Mouse (Mus musculus) adrenal gland, adult 2 months (tissue): Measurements from ENCODE around the gene Nubp1. TPM values are rescaled to one million over a fixed set of nuclear protein-coding genes. Genes with fewer than 3 reads are reported as not detected.
A peak's percentile ranks its signal among the peaks of the same experiment; 100 is the strongest.

ENCODE experiments used
- DNase-seq: peaks from one replicate; pipeline ENCODE4 v3.0.0; 2021
- polyA plus RNA-seq: library from polyadenylated mRNA; depleted of rRNA; stranded (reverse); fragments of >200 nt; gene quantifications from 2 replicates; pipeline ENCODE4 v1.2.3, GENCODE M21; 2012
- total RNA-seq, 2 experiments: library from RNA; stranded (reverse); gene quantifications; 2 replicates each; pipeline ENCODE4 v1.2.3; 2021

The Nubp1 gene
- total and polyA plus RNA-seq, 3 experiments = 19.7 to 27.9 (median 25.8) TPM

DNA sequence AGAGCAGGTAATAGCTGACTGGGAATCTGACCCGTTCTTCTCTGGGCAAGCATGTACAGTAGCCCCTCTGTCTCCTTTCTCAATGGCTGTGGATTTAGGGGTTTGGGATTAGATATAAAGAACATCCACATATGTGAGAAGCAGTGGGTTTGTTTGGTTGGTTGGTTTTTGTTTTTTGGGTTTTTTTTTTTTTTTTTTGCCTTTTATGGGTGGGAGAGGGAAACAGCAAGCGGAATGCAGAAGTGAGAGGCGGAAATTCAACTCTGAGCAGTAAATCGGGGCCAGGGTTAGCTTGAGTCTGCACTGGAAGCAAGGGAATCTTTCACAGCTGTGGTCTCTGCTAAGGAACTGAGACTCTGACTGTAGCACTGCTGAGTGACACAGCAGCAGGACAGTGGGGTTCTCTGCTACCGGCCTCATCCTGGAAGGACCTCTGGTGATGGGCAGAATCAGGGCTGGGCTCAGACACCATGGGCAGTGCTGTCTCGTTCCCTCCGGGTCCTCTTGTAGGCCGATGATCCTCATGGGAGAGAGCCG is 6.0 kb downstream of the Nubp1 start:
- no peak for DNase-seq

DNA sequence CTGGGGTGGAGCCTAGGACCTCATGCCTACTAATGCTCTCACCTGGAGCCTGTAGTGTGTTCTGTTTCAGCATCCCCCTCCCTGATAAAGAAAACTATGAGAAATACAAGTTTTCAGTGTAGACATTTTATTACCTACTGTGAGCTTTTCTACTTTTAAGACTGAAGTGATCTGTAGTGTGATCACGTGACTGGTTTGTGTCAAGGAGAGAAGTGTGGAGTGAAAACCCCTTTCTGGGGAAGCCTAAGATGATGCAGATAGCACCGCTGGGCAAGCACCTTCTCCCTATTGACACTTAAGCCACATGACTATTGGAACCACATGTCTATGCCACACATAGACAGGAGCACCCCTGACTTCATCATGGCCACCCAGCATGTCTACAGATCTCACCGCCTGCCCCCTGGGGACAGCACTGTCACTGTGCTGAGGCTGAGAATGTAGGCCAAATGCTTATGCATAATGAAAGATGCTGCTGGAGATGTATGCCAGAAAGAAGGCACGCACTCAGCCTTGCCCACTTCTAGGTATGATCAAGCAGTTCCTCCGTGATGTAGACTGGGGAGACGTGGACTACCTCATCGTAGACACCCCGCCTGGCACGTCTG is 8.8 kb downstream of the Nubp1 start:
- no peak for DNase-seq

DNA sequence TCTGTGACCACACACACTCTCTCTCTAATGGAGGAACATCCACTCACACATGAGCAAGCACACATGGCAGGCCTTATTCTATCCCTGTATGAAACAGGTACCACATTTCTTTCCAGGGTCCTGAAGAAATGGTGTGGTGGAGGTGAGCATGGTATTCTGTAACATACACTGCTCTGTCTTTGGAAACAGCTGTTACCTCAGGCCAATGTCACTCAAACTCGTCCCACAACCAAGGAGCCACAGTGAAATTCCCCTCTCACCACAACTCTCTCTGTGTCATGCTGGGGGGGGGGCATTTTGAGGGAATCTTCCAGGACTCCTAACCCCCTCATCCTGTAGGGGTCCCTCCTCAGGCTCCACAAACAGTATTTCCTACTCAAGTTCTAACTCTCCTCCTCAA is 20.2 kb downstream of the Nubp1 start:
- no peak for DNase-seq

DNA sequence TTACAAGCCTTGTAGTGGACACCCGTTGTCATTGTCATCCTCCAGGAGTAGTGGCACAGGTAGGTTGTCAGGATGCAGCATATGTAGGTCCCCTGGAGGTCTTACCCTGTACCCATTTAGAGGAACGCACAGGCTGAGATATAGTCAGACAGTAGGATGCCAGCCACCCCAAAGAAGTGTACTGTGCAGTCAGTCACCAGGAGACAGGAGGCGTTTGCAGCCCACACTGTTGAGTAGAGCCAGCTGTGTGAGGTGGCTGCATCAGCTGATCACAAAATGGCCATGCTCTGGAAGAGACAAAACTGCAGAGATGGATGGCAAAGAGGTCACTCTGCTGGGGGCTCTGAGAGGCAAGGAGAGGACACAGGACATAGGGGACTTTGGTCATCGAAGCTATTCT is 20.6 kb downstream of the Nubp1 start:
- no peak for DNase-seq

DNA sequence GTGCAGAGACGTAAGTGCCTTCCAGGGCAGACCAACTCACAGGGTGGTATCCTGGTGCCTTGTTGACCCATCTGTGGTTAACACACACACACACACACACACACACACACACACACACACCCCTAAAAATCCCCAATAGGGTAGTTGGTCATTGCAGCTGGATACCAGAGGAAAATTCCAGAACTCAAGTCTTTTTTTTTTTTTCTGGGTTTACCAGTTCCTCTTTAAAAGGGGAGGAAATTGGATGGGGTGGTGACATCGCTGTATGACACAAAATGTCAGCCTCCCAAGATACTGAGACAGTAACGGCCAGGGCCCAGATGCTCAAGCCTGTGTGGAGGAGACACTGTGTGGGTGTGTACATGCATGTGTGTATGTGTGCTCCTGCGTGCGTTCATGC is 21.6 kb downstream of the Nubp1 start:
- no peak for DNase-seq

DNA sequence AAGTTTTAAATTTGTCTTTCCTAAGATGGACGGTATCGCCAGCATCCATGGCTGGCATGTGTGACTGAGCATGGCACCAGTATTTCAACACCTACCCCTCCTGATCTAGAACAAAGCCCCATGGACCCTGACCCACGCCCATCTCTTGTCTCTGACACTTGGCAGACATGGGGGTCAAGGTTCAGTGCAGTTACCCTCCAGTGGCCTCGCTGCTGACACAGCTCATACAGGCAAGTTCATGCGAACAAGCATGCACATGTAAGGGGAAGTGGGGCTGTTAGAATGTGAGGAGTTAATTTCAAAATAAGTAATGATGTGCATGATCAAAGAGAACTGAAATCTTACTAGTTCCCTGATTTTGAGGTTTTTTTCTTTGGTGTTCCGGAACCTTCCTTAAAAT is 24.4 kb downstream of the Nubp1 start:
- no peak for DNase-seq

DNA sequence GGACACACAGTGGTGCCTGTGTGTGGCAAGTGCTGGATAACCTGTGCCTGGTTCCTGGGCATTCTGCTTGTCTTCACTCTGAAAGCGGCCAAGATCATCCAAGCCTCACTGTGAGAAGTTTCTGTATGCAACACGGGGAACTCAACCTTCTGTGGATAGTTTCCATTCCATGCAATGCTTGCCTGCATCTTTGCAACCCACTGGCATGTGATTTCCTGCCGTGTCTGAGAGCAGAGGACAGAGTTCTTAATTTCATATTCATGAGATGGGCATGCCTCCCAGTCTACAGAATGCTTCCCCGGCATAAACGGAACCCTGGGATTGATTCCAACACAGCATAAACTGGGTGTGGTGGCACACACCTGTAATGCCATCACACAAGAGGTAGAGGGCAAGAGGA is 26.3 kb downstream of the Nubp1 start:
- DNase-seq = no peak

DNA sequence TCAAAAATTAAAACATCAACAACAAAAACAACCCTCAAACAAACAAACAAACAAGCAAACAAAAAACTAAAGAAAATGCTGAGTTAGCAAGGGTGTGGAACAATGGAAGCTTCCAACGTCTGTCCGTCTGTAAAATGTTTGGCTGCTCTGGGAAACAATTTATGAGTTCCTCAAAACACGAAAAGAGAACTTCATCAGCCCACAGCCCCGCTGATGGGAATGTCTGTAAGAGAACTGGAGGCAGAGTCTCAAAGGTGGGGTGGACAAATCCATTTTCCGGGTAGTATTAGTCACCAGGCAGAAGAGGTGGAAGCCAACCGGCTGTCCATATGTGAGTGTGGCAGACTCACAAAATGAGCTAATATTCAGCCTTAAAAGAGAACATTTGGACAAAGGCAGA is 29.6 kb downstream of the Nubp1 start:
- DNase-seq = no peak

DNA sequence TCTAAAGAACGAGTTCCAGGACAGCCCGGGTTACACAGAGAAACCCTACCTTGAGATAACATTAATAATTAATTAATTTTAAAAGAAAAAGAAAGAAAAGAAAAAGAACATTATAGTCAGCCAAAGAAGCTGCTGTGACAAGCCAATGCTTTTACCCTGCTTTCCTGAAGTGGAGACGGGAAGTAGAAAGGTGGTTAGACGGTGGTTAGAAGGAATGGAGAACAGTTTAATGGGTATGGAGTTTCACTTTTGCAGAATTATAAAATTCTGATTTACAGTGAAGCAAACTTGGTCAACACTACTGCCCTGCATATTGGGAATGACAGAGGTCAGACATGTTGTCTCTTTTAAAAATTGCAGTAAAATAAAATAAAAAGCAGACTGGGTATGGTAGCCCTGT is 30.0 kb downstream of the Nubp1 start:
- no peak for DNase-seq

DNA sequence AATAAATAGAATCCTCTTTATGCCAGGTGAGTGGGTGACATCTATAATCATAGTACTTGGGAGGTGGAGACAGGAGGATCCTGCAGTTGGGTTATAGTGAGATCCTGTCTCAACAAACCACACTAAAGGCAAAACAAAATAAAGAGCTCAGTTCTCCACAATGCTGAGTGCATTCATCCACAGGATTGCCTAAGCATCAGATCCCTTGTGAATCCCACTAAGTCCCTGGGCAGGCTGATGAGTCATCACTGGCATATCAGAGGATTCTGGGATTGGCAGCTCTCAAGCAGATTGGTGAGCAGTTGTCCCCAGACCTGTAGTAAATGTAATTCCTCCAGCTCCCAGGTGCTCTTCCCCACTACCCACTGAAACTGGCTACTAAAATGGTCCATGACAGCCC is 32.0 kb downstream of the Nubp1 start:
- DNase-seq = no peak

DNA sequence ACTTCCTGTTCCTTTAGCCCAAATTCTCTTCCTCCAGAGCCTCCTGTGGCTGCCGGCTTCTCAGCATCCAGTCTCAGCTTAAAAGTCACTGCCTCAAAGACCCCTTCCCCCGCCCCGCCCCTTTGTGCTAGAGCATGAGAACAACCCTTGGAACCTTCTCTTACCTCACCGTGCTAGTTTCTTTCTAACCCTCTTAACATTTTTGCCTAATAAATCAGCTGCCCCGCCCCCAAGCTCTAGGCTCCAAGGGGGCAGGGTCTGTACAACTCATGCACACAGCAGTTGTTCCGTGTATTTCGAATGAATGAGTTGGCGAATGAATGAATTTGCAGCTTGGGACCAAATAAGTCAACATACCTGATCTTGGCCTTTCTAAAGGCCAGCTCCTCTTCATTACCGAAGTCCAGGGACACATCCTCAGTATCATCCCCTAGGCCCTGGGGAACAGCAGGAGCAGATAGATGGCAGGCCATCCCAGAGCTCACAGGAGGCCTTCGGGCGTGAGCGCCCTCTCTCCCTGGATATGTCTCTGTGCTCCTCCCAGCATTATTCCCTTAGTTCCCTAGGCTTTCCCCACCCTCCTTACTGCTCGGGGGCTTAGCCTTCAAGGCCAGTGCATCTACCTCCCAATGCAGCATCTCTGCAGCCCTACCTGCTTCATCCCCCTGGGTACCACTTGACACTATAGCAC is 35.0 kb downstream of the Nubp1 start:
- no peak for DNase-seq

DNA sequence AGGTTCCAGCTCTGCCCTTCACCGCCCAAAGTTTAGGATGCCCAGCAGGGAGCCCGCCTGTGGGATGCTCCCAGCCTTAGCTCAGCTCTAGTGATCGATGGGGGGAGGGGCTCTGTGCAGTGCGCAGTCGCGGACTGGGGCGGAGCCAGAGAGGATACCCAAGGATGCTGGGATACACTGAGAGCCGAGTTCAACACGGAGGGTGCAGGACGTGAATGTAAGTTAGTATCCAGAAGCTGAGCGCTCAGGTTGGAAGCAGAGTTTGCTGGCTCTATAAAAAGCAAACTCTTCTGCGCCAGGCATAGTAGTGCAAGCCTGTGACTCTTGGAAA is 35.5 kb downstream of the Nubp1 start, which contains the start of gene Tvp23a:
Gene Tvp23a (minus strand): TSS at position 99 of the 331 bp plus-strand sequence.
- DNase-seq = peak; percentile 47

DNA sequence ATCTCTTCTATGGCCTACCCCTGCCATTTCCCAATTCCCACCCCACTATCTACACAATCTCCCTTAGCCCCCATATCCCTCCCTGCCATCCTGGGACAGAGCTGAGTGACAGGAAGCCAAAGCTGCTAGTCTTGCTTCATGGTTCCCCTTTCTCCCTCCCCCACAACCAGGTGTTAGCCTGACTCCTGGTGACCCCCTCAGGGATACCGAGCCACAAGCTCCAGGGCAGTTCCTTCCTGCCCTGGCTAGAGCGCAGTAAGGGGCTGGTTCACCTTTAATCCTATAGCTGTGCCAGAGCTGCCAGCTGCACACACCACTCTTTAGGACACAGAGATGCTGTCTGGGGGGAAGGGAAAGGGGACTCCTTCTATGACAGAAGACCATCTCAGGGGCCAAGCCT is 36.0 kb downstream of the Nubp1 start:
- no peak for DNase-seq

DNA sequence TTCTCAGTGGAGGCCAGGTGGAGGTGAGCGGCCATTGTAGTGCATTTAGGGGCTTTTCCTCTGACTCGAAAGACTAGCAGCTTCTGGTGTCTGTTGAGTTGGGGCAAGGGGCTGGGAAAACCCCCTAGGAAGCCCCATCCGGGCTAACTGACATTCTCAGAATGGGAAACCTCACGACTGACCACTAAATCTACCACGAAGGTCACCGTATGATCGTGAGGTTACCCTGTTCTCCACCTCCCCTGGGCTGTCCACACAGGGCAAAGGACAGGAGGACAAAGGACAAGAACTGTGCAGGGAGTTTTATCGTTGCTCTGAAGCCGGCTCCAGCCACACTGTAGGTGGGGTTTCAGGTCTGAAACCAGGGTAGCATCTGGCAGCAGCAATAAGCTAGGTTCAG is 37.2 kb downstream of the Nubp1 start:
- DNase-seq = no peak

DNA sequence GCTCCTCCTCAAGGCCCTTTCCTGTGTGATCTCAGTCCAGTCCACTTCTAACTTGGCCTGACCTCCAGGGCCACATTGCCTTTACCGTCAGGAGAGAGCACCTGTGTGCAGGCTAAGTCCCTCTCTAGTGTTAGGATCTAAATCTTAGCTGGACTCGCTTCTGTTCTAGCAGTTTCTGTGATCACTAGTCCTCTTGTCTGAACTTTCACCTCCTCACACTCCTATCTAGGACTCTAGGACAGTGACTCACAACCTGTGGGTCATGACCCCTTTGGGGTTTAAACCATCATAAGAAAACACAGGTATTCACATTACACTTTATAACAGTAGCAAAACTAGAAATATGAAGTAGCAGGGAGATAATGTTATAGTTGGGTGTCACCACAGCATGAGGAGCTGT is 40.2 kb downstream of the Nubp1 start:
- DNase-seq = no peak

DNA sequence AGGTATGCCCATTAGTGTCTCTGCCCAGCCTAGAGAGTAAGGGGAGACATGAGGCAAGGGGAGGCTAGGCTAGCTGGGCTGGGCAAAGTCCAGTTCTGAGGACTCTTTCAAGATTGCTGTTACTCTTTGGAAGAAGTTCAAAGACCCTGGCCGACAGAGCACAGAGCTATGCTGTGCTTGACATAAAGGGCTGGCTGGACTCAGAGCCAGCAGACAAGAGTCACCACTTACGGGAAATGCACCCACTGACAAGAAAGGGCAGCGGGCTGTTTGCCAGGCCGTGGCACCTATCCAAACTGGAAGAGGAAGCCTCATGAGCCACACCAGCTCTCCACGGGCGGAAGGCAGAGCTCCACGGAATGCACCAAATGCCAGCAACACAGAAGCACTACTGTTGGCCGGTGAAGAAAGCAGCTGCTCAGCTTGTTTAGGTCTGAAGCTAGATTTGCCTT is 40.7 kb downstream of the Nubp1 start:
- DNase-seq = peak; percentile 93

DNA sequence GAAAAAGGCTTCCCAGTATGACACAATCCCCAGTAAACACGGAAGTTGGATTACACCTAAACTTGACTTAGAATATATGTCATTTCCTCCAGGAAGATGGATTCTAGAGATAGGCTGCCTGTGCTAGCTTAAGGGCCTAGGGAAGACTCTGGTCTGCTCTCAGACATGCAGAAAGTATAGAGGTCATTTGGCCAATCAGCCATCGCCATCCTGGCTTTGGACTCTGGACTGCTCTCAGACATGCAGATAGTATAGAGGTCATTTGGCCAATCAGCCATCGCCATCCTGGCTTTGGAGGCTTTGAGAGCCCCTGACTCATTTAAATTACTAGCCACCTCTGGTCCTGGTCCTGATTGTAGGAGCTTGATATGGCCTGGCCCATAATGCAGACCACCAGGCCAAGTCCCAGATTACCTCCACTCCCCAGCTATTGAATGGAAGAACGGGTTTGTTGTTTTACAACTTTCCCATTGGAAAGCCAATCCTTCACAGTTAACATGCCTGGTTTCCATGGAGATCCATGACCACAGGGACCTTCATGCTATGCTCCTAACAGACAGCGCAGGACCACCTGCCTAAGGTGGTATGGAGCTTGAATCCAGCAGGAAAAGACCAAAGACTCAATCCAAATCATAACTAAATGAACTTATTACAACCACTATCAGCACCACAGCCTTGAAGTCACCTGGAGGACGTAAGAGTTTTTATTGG is 42.3 kb downstream of the Nubp1 start:
- no peak for DNase-seq

DNA sequence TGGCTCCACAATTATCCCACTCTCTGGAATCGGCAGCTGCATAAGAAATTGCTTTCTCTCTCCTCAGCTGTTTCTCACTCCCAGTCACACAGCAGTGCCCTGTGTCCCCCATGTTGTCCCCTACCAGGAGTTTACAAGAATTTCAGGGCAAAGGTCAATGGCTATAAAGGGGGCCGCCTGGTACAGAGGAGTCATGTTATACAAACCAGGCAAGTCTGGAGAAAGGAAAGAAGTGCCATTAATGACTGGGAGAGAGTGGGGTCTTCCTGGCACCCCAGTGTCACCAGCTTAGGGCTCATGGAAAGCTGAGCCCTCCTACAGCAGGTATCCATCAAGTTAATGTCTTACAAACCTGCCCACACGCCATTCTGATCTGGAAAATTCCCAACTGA is 42.8 kb downstream of the Nubp1 start:
- no peak for DNase-seq

DNA sequence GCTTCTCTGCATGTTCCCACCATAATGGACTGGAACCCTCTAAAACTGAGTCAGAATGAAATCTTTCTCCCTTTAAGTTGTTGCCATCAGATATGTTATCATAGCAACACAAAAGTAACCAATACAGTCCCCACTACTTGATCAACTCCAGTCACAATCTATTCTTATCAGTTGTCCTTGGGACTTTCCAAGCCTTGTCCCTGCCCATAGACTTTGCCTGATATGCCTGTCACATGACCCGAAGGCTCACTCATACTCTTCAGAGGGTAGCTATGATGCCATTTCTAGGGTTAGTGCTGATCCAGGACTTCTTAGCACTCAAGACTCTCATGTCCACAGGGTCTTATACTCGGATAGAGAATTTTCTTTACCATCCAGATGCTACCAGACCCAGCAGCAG is 48.4 kb downstream of the Nubp1 start:
- DNase-seq = no peak

DNA sequence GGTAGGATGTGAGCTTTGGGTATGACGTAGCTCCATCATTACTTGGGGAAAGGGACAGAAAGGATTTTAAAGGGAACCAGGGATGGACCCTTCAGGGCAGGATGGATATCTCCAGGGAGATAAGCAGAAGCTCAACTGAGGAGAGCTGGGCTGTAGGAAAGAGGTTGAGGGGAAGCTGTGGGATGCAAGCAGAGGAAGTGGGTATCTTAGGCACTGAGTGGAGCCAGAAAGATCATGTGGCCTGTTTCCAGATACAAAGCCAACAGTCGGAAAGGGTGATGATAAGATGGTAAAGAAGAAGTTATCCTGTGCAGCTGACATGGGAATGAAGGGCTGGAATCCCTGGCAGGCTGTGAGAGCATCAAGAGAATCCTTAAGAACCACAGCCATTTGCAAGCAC is 49.4 kb downstream of the Nubp1 start:
- no peak for DNase-seq

DNA sequence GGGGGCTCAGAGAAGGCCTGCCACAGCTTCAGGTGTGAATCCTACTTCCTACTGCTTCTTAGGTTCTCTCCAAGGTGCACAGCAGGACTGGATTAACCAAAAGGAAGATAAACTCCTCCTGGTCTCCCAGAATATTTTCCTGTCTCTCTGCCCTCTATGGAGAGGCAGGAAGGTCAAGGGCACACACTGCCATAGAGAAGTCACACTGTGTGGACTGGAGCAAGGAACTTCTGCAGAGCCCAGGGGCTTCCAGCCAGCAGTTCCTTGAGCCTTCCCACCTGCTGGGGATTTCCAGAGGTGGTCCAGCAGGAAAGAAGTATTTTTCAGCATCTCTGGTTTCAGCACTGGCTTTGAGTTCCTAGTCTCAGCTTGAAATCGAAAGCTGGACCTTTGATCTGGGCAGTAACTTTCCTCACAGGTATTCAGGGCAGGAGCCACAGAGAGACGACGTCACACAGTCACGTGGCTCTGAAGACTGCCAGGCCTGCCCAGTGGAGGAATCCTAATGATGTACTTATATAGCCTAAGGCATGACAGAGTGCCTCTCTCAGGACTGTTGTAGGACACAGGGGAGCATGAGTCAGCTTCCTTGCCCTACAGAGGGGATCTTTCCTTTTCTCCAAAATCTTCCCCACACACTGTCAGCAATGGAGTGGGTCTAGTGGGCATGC is 53.4 kb downstream of the Nubp1 start:
- no peak for DNase-seq

DNA sequence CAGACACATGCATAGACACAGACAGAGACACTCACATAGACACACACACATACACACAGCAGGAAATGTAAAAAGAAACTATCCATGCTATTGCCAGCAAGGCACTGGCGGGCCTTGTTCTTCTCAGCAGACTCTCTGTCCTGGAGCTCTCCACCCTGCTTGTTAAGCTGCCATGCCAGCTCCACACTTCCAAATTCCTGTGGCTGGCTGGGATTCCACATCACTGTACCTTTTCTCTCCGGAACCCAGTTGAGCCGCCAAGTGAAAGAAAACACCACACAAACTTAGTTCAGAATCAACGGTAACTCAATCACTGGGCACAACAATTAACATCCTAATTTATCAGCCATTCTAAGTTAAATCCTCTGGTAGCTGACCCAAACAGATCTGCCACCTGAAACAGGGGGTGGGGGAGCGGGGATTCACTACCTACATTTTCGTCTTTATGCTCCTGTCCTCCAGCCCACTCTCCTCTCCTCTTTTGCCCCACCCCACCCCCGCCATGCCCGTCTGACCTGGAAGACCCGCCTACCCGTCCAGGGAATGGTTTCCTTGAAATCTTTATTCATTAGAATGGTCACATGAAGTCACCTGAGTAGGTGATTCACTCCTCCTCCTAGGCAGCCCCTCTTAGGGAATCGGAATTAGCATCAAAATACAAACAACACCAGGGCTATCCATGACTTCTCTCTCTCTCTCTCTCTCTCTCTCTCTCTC is 55.8 kb downstream of the Nubp1 start:
- DNase-seq = no peak
